In the genomic region with DNA sequence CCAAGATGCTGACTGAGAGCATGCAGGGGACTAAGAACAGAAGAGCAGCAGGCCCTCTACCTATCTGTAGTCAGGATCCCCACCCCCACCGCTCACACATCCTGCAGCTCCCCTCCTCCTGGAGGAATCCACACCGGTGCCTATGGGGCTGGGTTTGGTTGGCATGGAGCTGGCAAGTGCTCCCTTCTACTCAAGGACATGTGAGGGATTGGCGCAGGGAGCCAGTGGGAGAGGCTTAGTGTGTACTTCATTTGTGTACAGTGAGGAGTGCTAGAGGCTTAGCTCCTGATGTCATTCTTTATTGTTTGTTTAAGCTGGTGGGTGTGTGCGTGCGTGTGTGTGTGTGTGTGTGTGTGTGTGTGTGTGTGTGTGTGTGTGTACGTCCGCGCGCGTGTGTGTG, we compare ENCODE assay signal across 14 mouse cellular contexts. TPM values are rescaled to one million over a fixed set of nuclear protein-coding genes. Genes with fewer than 3 reads are reported as not detected.
DNase-seq lines count a peak whose midpoint lies in the region; ATAC-seq and TF ChIP-seq lines count a peak whose summit lies in the region.
"Had no signal": no experiment of that assay in that cellular context is flagged by ENCODE, and none has a peak within 500 bp of the region (broad histone marks: within the 10 kb centered on the region; RNA-seq: fewer than 3 reads in every experiment).

No protein-coding gene starts in this region.

- H3K27me3 ChIP-seq in hindbrain, postnatal 0 days (ENCODE audit: insufficient read depth, low read length), result no peaks in the 10 kb centered on the region
- H3K27me3 ChIP-seq in hindbrain, embryonic 14.5 days (ENCODE audit: control insufficient read depth, insufficient read depth, low read length), result no peaks in the 10 kb centered on the region
- no peaks in the 10 kb centered on the region for H3K27me3 ChIP-seq in embryonic facial prominence, embryonic 14.5 days (replicated peaks; ENCODE audit: control insufficient read depth, insufficient read depth, low read length)
- no peaks in the 10 kb centered on the region for H3K27me3 ChIP-seq in intestine, postnatal 0 days (replicated peaks; ENCODE audit: control insufficient read depth, insufficient read depth, low read length)
- H3K27me3 ChIP-seq: midbrain, embryonic 12.5 days had no signal

- WGBS in hindbrain, postnatal 0 days, result 87% methylated on average over 10 of the region's 10 CpGs
- 82% methylated on average over 10 of the region's 10 CpGs for WGBS in hindbrain, embryonic 14.5 days
- WGBS in embryonic facial prominence, embryonic 14.5 days, result 84% methylated on average over 8 of the region's 10 CpGs
- 57% methylated on average over 10 of the region's 10 CpGs for WGBS in intestine, postnatal 0 days

- H3K9ac ChIP-seq in hindbrain, postnatal 0 days (replicated peaks; ENCODE audit: low read length), result no peak overlapping the region
- no peak overlapping the region for H3K9ac ChIP-seq in hindbrain, embryonic 14.5 days
- H3K9ac ChIP-seq in embryonic facial prominence, embryonic 14.5 days (ENCODE audit: low read depth, low read length), result 0 out of 2 replicates have a peak overlapping the region, but pooled peaks have one; percentile 8
- H3K9ac ChIP-seq in intestine, postnatal 0 days (ENCODE audit: low read depth, low read length), result no peak overlapping the region
- H3K9ac ChIP-seq: midbrain, embryonic 12.5 days had no signal

- TF ChIP-seq CTCF in hindbrain, postnatal 0 days (IDR thresholded peaks at IDR 0.05; ENCODE audit: low read depth), result no peak
- TF ChIP-seq CTCF in intestine, postnatal 0 days (IDR thresholded peaks at IDR 0.05; ENCODE audit: low read depth), result 0 out of 2 replicates have a peak, but pooled peaks have one; percentile 1

- H3K36me3 ChIP-seq in hindbrain, postnatal 0 days (ENCODE audit: insufficient read depth, low read length), result no peaks in the 10 kb centered on the region
- H3K36me3 ChIP-seq in hindbrain, embryonic 14.5 days (replicated peaks; ENCODE audit: control insufficient read depth, insufficient read depth), result no peaks in the 10 kb centered on the region
- no peaks in the 10 kb centered on the region for H3K36me3 ChIP-seq in embryonic facial prominence, embryonic 14.5 days (ENCODE audit: control insufficient read depth, insufficient read depth, low read length)
- H3K36me3 ChIP-seq in intestine, postnatal 0 days (ENCODE audit: control insufficient read depth, insufficient read depth), result no peaks in the 10 kb centered on the region
- H3K36me3 ChIP-seq: midbrain, embryonic 12.5 days had no signal

- H3K27ac ChIP-seq in hindbrain, postnatal 0 days, result no peak overlapping the region
- H3K27ac ChIP-seq in hindbrain, embryonic 14.5 days, result no peak overlapping the region
- H3K27ac ChIP-seq in embryonic facial prominence, embryonic 14.5 days (replicated peaks; ENCODE audit: low read depth, low read length), result peak overlapping the region; percentile 52; the same call in 1 of the 2 replicates
- 0 out of 2 replicates have a peak overlapping the region, but pooled peaks have one; percentile 28 for H3K27ac ChIP-seq in intestine, postnatal 0 days (ENCODE audit: low read depth, low read length)
- H3K27ac ChIP-seq: midbrain, embryonic 12.5 days had no signal

- H3K4me1 ChIP-seq in hindbrain, postnatal 0 days (ENCODE audit: insufficient read depth, low read length), result no peaks in the 10 kb centered on the region
- H3K4me1 ChIP-seq in hindbrain, embryonic 14.5 days (replicated peaks; ENCODE audit: control insufficient read depth, insufficient read depth, low read length), result no peaks in the 10 kb centered on the region
- H3K4me1 ChIP-seq in embryonic facial prominence, embryonic 14.5 days (ENCODE audit: control insufficient read depth, insufficient read depth, low read length), result peaks cover 6% of the 10 kb centered on the region; the same call in 1 of the 2 replicates
- H3K4me1 ChIP-seq in intestine, postnatal 0 days (replicated peaks; ENCODE audit: control insufficient read depth, insufficient read depth, low read length), result 0 out of 2 replicates have a peak, but pooled peaks cover 4% of the 10 kb centered on the region

- no peaks in the 10 kb centered on the region for H3K9me3 ChIP-seq in hindbrain, postnatal 0 days (ENCODE audit: low read length)
- H3K9me3 ChIP-seq in hindbrain, embryonic 14.5 days (ENCODE audit: control insufficient read depth, low read length), result no peaks in the 10 kb centered on the region
- H3K9me3 ChIP-seq in embryonic facial prominence, embryonic 14.5 days (ENCODE audit: control insufficient read depth, low read length), result no peaks in the 10 kb centered on the region
- no peaks in the 10 kb centered on the region for H3K9me3 ChIP-seq in intestine, postnatal 0 days (ENCODE audit: control insufficient read depth)
- H3K9me3 ChIP-seq: midbrain, embryonic 12.5 days had no signal

- no peak overlapping the region for H3K4me3 ChIP-seq in hindbrain, postnatal 0 days (ENCODE audit: low read length)
- H3K4me3 ChIP-seq in hindbrain, embryonic 14.5 days (replicated peaks; ENCODE audit: low read length), result no peak overlapping the region
- H3K4me3 ChIP-seq in embryonic facial prominence, embryonic 14.5 days (ENCODE audit: low read depth, low read length), result no peak overlapping the region
- no peak overlapping the region for H3K4me3 ChIP-seq in intestine, postnatal 0 days (ENCODE audit: low read depth, low read length)
- H3K4me3 ChIP-seq: erythroblast, embryonic 14.5 days; midbrain, embryonic 12.5 days had no signal

- DNase-seq in hindbrain, postnatal 0 days (ENCODE audit: low spot score), result peak; percentile 13
- no peak for DNase-seq in hindbrain, embryonic 14.5 days (ENCODE audit: low spot score)
- DNase-seq in embryonic facial prominence, embryonic 14.5 days (ENCODE audit: low spot score), result peak; percentile 61
- DNase-seq in lung, postnatal 36 days, result peak; percentile 88
- no peak for DNase-seq in frontal cortex, postnatal 14 days (ENCODE audit: low spot score in 2 of 2)
- DNase-seq in spleen, postnatal 10 days (ENCODE audit: low spot score in 2 of 2), result no peak
- DNase-seq: cerebellum, adult 2 months; gastrocnemius, postnatal 25 days; kidney, adult 18-20 months; thymus, adult 18-20 months had no signal

- 0 out of 2 replicates have a peak, but pooled peaks have one; percentile 57 for ATAC-seq in hindbrain, postnatal 0 days
- ATAC-seq in hindbrain, embryonic 14.5 days (ENCODE audit: low FRiP score), result no peak
- peak; percentile 79 for ATAC-seq in embryonic facial prominence, embryonic 14.5 days (ENCODE audit: low read depth)
- ATAC-seq in intestine, postnatal 0 days, result peak; percentile 83
- no peak for ATAC-seq in erythroblast, adult 5-6 weeks (replicated peaks; ENCODE audit: low FRiP score, poor library complexity, severe bottlenecking)

- no peak overlapping the region for H3K4me2 ChIP-seq in hindbrain, postnatal 0 days (ENCODE audit: low read depth, low read length)
- H3K4me2 ChIP-seq in hindbrain, embryonic 14.5 days (replicated peaks), result no peak overlapping the region
- no peak overlapping the region for H3K4me2 ChIP-seq in embryonic facial prominence, embryonic 14.5 days (ENCODE audit: low read depth, low read length)
- no peak overlapping the region for H3K4me2 ChIP-seq in intestine, postnatal 0 days (replicated peaks; ENCODE audit: low read depth)
- H3K4me2 ChIP-seq: midbrain, embryonic 12.5 days had no signal

RNA-seq across cellular contexts. Expression of a gene that starts 36.1 kb away (rescaled TPM):
- total RNA-seq in hindbrain, postnatal 0 days (2014; rRNA removed), result 25.3 and 26.6 TPM in 2 replicates
- polyA plus RNA-seq in hindbrain, postnatal 0 days (2015; fragmentation: Nextera tagmentation; extraction: Ambion mirVana), result 30.7 and 32.0 TPM in 2 replicates
- 17.6 and 19.5 TPM in 2 replicates for polyA plus RNA-seq in hindbrain, embryonic 14.5 days (2014; fragmentation: Nextera tagmentation; extraction: Ambion mirVana)
- polyA plus RNA-seq in embryonic facial prominence, embryonic 14.5 days (2014; fragmentation: Nextera tagmentation; extraction: Ambion mirVana), result 35.4 and 38.6 TPM in 2 replicates
- polyA plus RNA-seq in intestine, postnatal 0 days (2015; fragmentation: Nextera tagmentation; extraction: Ambion mirVana), result 8.7 and 9.5 TPM in 2 replicates
- total RNA-seq in erythroblast, adult 5-6 weeks (2015; ENCODE audit: low replicate concordance), result not detected in 2 replicates
- total RNA-seq in erythroblast, adult 5-6 weeks (2017; ENCODE audit: low replicate concordance), result not detected in 2 replicates
- polyA plus RNA-seq: erythroblast, embryonic 14.5 days had no signal

RNA-seq across cellular contexts. Expression of a gene that starts 45.4 kb away (rescaled TPM):
- 8.6 and 10.2 TPM in 2 replicates for total RNA-seq in hindbrain, postnatal 0 days (2014; rRNA removed)
- 24.7 and 28.2 TPM in 2 replicates for polyA plus RNA-seq in hindbrain, postnatal 0 days (2015; fragmentation: Nextera tagmentation; extraction: Ambion mirVana)
- polyA plus RNA-seq in hindbrain, embryonic 14.5 days (2014; fragmentation: Nextera tagmentation; extraction: Ambion mirVana), result 16.1 and 17.9 TPM in 2 replicates
- 2.3 and 3.9 TPM in 2 replicates for polyA plus RNA-seq in embryonic facial prominence, embryonic 14.5 days (2014; fragmentation: Nextera tagmentation; extraction: Ambion mirVana)
- 0.26 TPM in 1 of 2 replicates, not detected in the other for polyA plus RNA-seq in intestine, postnatal 0 days (2015; fragmentation: Nextera tagmentation; extraction: Ambion mirVana)
- not detected in 2 replicates for total RNA-seq in erythroblast, adult 5-6 weeks (2015; ENCODE audit: low replicate concordance)
- total RNA-seq in erythroblast, adult 5-6 weeks (2017; ENCODE audit: low replicate concordance), result not detected in 2 replicates
- total RNA-seq: gastrocnemius, postnatal 25 days had no signal
- polyA plus RNA-seq: erythroblast, embryonic 14.5 days had no signal

Comparison
In these comparisons a context has a peak if more than half of its experiments do, and no peak if none do; other contexts are left out.
1. ATAC-seq: peak in hindbrain, postnatal 0 days (single experiment), embryonic facial prominence, embryonic 14.5 days (single experiment) and intestine, postnatal 0 days (single experiment); none in hindbrain, embryonic 14.5 days (single experiment) and erythroblast, adult 5-6 weeks (single experiment).
2. DNase-seq: peak in hindbrain, postnatal 0 days (single experiment), embryonic facial prominence, embryonic 14.5 days (single experiment) and lung, postnatal 36 days (single experiment); none in hindbrain, embryonic 14.5 days (single experiment), frontal cortex, postnatal 14 days (0 of 2) and spleen, postnatal 10 days (0 of 2).
3. H3K27ac ChIP-seq: peak in embryonic facial prominence, embryonic 14.5 days (single experiment) and intestine, postnatal 0 days (single experiment); none in hindbrain, postnatal 0 days (single experiment) and hindbrain, embryonic 14.5 days (single experiment).